Mouse (Mus musculus): ENCODE measurements at regions not wholly inside any gene's neighbourhood (a gene's known extent, or its start where the extent isn't known, plus 50 kb on each side); places are given as distances from the start of the nearest gene placed in this dataset.

DNA sequence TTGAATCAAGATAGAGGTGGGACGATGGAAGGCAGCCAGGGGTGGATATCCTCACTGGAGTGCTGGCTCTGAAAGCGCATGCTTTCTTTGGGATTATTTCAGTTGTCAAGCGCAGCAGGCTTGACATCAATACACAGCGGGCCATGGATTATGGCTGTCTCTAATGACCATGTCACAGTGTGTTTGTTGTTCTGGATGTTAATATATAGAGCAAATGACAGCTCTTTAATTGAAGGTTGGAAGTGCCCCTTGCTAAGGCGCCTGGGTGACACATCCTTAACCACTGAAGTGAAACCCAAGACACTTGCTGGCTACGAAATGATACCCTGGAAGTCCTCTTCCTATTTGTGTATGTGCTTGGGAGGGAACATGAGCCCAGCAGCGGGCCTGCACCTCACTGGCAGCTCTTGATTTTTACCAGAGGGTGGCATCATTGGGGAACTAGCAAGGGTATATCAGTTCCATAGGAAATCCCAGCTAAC, 200.5 kb upstream of the Rasgrp1 start:
- no peak for DNase-seq (ENCODE audit: low read depth, low spot score)

DNA sequence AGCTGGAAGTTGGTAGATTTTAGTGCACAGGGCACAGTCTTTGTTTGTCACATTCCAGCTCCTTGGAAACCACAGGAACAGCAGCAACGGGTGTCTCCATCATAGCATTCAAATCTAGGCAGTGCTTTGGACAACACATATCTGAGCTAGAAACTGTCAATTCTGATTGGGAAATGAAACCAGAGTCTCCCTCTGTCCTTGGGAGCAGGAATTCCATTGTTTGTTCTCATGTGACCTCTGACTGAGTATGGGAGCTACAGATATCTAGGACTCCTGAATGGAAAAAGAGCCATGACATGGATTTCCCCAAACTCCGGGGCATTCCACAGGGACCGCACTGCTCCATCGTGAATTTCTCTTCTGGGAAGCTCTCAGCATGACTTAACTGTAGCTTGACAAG, 205.5 kb upstream of the Rasgrp1 start:
- no peak for DNase-seq (ENCODE audit: low read depth, low spot score)

DNA sequence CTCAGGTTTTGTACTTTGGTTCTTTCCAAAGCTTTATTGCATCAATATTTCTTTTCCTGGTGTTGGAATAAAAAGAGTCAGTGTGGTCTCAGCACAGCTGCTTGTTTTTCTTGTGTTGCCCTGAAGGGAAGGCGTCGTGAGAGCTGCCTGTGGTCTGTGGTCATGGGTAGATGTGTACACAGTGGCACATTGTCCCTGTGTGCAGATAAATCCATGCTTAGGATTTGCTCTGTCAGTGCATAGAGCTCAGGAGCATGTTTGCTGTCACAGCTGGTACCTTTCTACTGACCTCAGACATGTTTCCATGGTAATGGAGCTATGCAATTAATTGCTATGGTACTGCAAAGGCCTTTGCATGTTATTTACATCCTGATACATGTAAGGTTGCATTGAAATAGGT, 213.5 kb upstream of the Rasgrp1 start:
- DNase-seq (ENCODE audit: low read depth, low spot score), result no peak

DNA sequence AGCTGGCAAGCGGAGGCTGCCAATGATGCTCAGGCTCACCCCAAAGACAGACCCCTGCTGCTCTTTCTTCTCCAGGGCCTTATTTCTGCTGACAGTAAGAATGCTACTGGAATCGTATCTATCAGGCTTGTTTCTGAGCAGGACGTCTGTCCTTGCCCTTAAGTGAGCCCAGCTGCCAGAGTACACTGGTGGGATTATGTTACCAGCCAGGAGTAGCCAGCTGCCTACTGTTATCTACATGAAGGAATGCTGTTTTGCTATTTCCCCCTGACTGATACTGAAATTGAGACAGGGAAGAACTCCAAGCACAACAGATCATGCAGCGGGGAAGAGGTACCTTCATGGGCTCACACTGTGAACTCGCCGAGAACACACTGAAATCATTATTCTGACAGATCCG, 228.2 kb upstream of the Rasgrp1 start:
- DNase-seq (ENCODE audit: low read depth, low spot score), result no peak

DNA sequence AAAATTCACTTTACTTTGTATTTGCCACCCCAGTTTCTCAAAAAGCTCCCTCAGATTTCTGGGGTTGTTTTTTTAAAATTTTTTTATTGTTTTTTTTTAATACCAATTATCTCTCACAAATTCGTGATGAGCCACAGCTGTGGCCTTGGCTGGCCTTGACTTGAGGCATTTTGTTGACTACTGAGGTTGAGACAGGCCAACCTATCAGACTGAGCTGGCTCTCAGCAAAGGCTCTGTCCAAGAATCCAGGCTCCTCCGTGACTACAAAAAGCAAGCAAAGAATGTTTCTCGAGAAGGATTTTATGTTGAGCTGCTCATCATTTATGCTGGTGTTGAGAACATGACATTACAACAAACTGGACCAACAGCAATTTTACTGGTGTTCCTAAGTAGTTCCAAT, 244.6 kb upstream of the Rasgrp1 start:
- peak; percentile 28 for DNase-seq (ENCODE audit: low read depth, low spot score)

DNA sequence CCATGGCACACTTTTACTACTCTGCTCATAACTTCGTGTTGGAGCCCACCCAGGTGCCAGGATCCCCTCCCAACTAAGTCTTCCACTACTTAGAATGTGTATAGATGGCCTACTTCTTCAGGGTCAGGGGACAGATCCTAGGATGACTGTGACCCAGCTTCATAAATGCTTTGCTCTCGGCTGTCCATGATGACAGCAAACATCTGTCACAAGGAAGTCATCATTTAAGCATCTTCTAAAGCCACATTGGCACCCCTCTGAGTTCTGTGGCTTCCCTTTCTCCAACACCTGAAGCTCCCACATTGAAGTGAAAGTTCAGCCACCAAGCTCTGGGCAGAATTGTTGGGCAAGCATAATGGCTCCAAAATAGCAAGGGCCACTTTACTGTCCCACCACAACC, 252.2 kb upstream of the Rasgrp1 start:
- no peak for DNase-seq (ENCODE audit: low read depth, low spot score)

DNA sequence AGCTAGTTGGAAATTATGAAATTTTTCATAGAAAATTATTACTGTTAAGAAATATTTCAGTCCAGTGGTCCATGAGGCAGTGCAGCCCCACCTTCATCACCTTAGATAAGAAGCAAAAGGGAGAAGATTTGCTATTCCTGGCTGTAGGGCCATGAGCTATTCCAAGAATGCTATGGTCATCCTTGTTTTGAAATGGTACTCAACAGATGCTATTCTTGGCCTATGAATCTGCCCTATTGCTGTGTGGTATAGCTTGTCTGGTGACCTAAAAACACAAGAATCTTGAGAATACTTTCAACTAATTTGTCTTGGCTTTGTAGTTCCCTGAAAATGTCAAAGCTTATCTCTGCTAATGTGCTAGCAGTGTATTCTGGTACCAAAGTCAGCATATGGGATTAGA, 254.8 kb upstream of the Rasgrp1 start:
- no peak for DNase-seq (ENCODE audit: low read depth, low spot score)

DNA sequence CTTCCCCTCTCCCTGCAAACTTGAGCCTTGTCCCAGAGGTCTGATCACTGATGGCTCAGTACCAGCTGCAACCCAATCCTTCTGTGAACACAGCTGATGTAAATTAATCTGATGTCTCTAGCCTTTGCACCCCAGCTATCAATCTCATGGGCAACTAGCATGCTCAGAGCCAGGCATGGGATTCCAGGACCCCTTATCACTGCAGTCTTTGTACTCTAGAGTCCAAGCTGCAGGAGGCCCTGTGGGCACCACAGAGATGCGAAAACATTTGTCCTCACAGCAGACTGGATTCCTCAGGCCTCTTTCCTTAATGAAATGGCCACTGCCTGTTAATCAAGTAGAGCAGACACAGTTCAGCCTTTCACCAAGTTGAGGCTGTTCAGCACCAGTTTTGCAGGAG, 272.0 kb upstream of the Rasgrp1 start:
- no peak for DNase-seq (ENCODE audit: low read depth, low spot score)

DNA sequence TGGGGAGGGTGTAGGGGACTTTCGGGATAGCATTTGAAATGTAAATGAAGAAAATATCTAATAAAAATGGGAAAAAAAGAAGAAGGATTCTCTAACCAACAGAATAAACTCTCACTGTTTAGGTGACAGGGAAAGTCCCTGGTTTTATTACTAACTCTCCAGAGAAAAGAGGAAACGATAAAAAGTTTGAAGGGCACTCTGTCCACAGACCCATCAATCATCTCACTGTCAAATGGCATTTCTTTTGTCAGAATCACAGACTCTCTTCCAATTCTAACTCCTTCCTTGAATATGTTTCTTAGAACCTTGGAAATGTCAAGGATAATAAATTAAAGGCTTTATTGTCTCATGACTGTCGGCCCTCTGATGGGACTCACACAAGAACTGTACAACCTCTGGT, 275.3 kb upstream of the Rasgrp1 start:
- DNase-seq (ENCODE audit: low read depth, low spot score), result no peak

DNA sequence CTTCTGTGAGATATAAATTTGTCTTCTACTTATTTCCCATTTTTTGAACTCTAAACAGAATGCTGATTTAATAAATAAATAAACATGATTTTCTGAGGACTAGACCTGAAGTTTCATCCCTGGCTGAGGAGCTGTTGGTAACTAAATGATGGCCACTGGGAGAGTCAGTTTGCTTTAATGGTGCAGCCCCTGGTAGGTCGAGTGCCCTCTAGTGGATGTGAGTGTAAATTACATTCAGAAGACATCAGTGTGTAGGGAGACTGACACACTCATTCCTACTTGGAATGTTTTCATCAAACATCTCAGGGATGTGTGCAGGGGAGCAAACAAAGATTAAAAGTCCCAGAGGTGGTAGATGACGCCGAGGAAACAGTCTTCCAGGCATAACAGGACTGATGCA, 281.2 kb upstream of the Rasgrp1 start:
- peak; percentile 9 for DNase-seq (ENCODE audit: low read depth, low spot score)

DNA sequence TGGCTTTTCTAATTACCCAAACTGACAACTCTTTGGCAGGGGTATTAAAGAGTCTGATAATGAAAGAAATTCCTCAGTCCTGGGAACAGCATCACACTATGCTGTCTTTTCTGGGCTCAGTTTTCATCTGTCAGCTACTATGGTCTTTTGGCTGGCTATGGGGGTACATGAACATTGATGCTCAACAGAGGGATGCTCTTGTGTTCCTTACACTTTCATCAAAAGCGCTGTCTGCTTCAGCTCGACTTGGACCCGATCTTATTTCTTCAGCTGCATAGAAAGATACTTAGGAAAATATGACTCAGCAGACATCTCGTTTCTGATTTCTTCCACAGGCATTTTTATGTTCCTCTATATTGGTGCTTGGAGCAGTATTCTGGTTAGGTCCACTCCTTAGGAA, 292.1 kb upstream of the Rasgrp1 start:
- no peak for DNase-seq (ENCODE audit: low read depth, low spot score)

DNA sequence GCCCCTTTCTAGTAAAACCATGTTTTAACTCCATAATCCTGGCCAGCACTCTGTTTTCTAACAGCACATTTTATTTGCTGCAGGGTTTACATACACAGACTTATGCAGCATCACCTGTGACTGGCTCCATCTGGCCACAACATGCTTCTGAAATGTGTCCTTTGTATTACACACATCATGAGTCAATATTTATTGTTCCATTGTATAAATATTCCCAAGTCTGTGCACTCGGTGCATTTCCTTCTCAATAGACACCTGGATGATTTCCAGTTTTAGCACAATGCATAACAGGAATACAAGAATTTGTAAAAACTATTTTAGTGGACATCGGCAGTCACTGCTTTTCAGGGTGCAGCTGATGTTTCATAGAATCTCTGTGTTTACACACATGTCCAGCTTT, 294.6 kb upstream of the Rasgrp1 start:
- DNase-seq (ENCODE audit: low read depth, low spot score), result no peak

DNA sequence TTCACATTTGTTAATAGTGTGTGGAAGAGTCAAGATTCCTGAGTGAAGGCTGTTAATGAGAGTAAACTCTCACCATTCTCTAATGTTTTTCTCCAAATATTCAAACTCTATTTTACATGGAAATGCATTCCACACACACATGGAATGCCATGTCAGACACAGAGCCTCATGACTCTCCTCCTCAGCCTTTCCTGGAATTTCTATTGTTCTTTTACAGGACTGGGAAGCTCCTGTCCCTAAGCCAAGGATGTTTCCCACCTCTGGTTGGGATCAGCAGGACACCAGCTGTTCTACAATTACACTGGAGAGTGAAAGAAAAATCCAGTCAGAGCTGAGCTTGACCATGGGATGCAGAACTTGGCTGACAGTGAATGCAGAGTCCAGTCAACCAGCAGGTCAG, 309.3 kb upstream of the Rasgrp1 start:
- DNase-seq (ENCODE audit: low read depth, low spot score), result no peak

DNA sequence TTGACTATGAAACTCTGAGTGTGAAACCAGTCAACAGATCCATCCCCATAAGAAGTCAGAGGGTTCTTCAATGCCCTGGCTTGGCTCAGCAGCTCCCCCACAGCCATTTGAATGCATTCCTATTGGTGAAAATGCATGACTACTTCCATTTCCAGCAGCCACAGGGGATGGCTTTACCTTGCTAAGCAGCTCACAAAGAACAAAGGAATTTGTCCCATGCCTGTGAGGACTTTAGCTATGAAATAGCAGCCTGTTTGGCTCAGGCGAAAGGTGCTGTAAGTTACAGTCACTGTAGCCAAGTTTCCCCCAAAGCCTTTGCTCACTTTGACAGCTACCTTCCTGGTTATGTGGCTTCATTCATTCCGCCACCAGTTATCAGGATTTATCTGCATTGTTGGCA, 309.8 kb upstream of the Rasgrp1 start:
- DNase-seq (ENCODE audit: low read depth, low spot score), result no peak

DNA sequence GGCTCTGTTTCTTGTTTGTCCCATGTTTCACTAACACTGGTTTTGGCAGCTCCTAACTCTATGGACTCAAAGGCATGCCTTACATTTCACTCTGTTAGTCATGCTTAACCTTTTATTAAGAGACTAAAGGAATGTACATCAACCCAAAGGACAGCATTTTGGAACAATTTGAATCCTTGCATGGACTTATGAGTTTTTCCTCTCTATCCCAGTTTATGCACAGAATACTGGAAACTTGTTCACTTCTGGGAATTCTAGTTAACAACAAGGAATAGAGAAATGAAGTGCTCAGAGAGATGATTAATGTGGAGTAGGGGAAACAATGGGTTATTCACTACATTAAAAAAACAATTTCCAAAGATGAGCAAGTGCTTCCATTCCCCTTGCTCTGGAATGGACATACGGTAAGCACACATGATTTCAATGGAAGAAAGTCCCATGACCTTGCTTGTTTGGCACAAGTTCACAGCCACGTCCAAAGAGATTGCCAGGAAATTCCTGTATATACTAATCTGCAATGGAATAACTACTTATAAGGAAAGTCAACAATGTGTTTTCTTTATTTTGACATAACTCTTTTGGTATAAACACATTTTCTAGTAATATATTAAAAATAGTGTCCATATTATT, 313.9 kb upstream of the Rasgrp1 start:
- DNase-seq (ENCODE audit: low read depth, low spot score), result no peak

DNA sequence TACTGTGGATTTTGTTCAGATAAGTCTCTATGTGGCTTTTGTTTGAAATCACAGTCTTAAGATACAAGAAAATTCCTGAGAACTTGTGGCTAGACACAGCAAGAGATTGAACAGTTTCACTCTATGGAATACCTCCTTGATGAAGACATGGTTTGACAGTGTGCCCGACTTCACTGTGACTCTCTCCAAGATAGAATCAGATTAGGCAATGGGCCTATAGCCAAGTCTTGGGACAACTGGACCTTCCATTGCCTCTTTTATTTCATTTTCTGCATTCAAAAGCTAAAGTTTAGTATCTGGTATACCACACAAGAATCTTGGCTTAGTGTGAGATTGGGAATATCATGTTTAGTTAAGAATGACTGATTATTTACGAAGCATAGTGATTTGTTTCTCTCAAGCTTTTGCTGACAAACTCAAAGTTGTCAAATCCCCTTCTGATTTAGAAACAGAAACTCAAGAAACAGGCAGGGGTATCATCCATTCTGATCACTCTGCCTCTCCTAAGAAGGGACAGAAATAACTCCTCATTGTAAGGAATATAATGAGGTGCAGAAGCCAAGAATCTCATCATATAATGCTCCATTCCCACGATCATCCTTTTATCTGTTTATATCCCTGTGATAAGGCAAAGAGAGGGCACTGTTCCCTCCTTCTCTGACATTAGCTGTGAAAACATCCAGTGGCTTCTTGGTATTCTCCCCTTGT, 317.6 kb upstream of the Rasgrp1 start:
- DNase-seq (ENCODE audit: low read depth, low spot score), result no peak

DNA sequence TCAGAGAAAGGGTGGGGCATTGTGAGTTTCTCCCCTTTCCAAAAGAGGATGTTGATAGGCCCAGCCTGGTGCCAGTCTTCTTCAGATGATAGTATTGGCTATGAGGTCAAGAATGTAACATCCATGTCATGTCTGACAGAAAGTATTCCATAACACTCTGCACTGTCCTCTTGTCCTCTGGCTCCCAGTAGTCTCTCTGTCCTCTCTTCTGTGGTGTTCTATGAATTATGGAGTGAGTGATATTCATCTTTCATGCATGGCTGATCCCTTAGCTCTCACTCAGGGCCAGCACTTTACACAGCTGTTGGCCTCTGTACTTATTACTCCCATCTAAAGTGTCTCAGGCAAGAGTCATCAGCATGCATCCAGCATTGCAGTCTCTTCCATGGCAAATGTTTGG, 319.9 kb upstream of the Rasgrp1 start:
- DNase-seq (ENCODE audit: low read depth, low spot score), result no peak

DNA sequence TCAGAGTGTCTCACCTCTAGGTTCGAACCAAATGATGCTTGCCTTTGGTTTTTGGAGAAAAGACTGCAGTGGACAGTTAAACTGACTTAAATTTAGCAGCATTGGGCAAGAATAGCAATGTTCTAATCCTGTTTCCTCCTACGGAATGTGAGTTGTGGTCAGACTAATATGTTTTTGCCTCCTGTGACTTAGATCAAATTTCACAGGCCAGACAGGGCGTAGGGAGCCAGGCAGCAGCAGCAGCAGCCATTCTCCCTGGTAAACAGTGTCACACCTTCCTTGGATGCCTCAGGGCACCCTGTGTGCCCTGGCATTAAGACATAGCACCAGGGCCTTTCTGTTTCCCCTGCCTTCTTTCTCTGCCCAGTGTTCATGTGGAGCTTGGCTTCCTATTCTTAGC, 323.7 kb upstream of the Rasgrp1 start:
- DNase-seq (ENCODE audit: low read depth, low spot score), result peak; percentile 30

DNA sequence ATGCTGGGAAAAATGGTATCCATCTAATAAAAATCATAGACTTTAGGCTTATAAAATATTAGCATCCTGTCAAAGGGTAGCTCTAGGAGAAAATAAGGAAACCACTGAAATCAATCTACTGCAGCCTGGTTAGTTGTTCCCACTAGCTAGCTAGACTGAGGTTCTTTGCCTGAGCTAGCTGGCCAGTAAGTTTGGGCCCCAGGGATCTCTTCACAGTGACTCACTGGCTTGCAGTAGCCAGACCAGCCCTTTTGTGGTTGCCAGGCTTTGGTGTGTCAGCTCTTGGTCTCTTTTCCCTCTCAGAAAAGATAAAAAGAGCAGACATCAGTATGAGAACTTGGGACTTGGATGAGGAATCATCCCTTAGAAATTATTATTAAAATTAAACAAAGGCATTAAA, 325.3 kb upstream of the Rasgrp1 start:
- DNase-seq (ENCODE audit: low read depth, low spot score), result peak; percentile 50

DNA sequence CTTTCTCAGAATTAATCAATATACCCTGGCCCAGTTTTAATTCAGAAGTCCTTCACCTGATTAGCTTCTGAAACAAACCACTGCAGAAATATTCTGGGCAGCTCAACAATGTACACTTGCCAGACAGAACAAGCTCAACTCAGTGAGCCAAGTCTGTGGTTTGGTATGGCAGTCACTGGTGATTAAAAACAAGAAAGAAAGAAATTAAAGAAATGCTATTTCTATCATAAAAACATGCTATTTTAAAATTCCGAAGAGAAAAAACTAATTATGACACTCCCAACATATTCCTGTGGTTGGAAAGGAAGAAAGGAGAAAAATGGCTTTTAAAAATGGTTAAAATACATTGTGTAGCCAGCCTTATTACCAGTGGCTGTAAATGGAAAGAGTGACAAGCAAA, 332.1 kb upstream of the Rasgrp1 start:
- DNase-seq (ENCODE audit: low read depth, low spot score), result no peak

DNA sequence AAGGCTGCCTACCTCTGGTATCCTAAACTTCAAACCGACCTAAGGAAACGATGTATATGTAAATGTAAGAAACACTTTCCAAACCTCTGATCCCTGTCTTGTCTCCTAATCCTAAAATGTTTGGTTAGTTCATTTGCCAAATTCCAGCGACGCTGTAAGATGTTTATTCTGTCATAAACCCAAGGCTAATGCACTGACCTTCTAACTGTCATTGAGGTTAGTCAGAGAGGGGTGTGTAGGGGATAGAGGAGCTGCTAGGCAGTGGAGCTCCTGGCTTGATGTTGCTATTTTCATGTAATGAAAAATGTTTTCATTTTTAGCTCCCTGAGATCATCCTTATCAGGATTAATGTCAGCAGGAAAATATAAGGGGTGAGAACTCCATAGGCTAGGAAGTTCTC, 335.8 kb upstream of the Rasgrp1 start:
- DNase-seq (ENCODE audit: low read depth, low spot score), result no peak

DNA sequence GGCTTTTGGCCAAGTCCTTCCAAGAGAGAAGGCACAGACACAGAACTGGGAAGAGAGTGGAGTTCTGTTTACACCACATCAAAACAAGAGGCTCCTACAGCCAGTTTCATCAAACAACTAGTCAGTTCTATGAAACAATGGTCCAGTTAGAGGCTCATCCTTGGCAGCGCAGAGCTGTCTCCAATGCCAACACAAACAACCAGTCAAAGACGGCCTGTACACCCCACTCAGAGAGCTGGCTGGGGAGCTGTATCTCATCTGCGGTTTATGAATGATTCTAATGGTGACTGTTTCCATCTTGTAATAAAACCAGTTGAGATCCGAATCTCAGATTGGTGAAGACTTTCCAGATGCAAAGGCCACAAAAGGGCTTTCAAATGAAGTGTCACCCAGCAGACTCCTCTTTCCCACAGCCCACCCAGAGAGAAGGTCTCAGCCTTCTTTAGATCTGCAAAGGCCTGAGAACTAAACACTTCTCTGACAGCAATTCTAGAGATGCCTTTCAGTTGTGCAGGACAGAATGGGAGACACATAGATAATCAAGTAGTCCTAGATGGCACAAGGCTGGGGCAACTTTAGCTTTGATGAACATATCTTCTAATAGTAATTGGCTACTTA, 343.1 kb upstream of the Rasgrp1 start:
- DNase-seq (ENCODE audit: low read depth, low spot score), result no peak

DNA sequence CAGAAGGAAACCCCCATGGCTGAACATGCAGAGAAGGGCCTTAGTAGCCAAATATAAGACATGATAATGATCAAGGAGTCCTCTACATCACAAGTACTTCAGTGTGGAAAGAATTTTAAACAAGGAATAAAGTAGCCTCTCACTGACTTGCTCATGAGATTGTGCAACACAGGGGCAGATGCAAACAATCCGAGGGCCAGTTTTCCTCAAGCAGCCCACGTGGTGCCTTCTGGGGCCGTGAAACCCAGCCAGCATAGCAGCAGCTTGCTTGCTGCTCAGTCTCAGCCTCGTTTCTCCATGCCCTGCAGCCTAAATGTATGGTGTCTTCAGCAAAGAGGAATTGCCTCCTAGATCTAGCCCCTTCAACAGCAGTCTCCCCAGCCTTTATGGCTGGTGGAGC, 350.7 kb upstream of the Rasgrp1 start:
- peak; percentile 27 for DNase-seq (ENCODE audit: low read depth, low spot score)

Measured in skeletal muscle tissue, adult 2 months (tissue).